Mouse (Mus musculus) MEL (cell line): ENCODE measurements around the gene Cep350. TPM values are rescaled to one million over a fixed set of nuclear protein-coding genes. Genes with fewer than 3 reads are reported as not detected.

Source experiments
- DNase-seq: peaks from one replicate; pipeline ENCODE4 v3.0.0; 2011; ENCODE audit warnings: low read depth, low spot score
- H3K27ac ChIP-seq: 2 replicates; pipeline ENCODE4 v1.5.1; 2012; ENCODE audit warnings: low read depth, mild to moderate bottlenecking, control low read depth, low read length, moderate library complexity; ENCODE audit not compliant: control insufficient read depth
- H3K27me3 ChIP-seq, 2 experiments: fragments of 150-350 bp in 1 of 2; sonication (generic) in 1 of 2; 2 replicates each; pipeline ENCODE4 v1.6.1; 2012; ENCODE audit warnings: low read length in 2 of 2, mild to moderate bottlenecking in 2 of 2, improper control_type of control experiment in 1 of 2, moderate library complexity in 1 of 2; ENCODE audit not compliant: insufficient read depth in 2 of 2, control insufficient read depth in 1 of 2
- H3K36me3 ChIP-seq, 2 experiments: 2 replicates each; pipeline ENCODE4 v1.6.1; 2012 to 2014; ENCODE audit warnings: low read length in 2 of 2, improper control_type of control experiment in 1 of 2, inconsistent platforms in 1 of 2, mild to moderate bottlenecking in 1 of 2; ENCODE audit not compliant: insufficient read depth in 2 of 2, control insufficient read depth in 1 of 2
- H3K4me1 ChIP-seq, 2 experiments: fragments of 150-350 bp in 1 of 2; sonication (generic) in 1 of 2; 2 replicates each; pipeline ENCODE4 v1.6.1; 2012; ENCODE audit warnings: low read length in 2 of 2, improper control_type of control experiment in 1 of 2, mild to moderate bottlenecking in 1 of 2; ENCODE audit not compliant: insufficient read depth in 2 of 2, control insufficient read depth in 1 of 2
- H3K4me3 ChIP-seq, 2 experiments: fragments of 150-350 bp in 1 of 2; sonication (generic) in 1 of 2; 2 replicates each; pipeline ENCODE4 v1.5.1; 2012; ENCODE audit warnings: low read depth in 2 of 2, low read length in 2 of 2, mild to moderate bottlenecking in 2 of 2, moderate library complexity in 2 of 2, control low read depth in 1 of 2, improper control_type of control experiment in 1 of 2; ENCODE audit not compliant: control insufficient read depth in 1 of 2, insufficient read depth in 1 of 2
- H3K79me2 ChIP-seq: 2 replicates; pipeline ENCODE4 v1.6.1; 2012; ENCODE audit warnings: mild to moderate bottlenecking, low read length, moderate library complexity; ENCODE audit not compliant: control insufficient read depth, poor library complexity, insufficient read depth
- H3K9ac ChIP-seq: 2 replicates; pipeline ENCODE4 v1.6.1; 2012; ENCODE audit warnings: low read depth, mild to moderate bottlenecking, control low read depth, low read length, moderate library complexity; ENCODE audit not compliant: control insufficient read depth, poor library complexity, severe bottlenecking
- H3K9me3 ChIP-seq: fragments of 150-350 bp; sonication (generic); replicated peaks from 2 replicates; pipeline ENCODE4 v1.6.1; 2012; ENCODE audit warnings: mild to moderate bottlenecking, low read length, improper control_type of control experiment, moderate library complexity; ENCODE audit not compliant: insufficient read depth
- CHD1 ChIP-seq: IDR thresholded peaks from 2 replicates; pipeline ENCODE4 v1.6.1; 2012; ENCODE audit warnings: low read depth, mild to moderate bottlenecking, inconsistent platforms, low read length, improper control_type of control experiment
- E2F4 ChIP-seq: IDR thresholded peaks from 2 replicates; pipeline ENCODE4 v1.6.1; 2011; ENCODE audit warnings: low read depth, low read length, improper control_type of control experiment, borderline replicate concordance
- EP300 ChIP-seq, 2 experiments: IDR thresholded peaks; 2 replicates each; pipeline ENCODE4 v1.6.1; 2011; ENCODE audit warnings: improper control_type of control experiment in 2 of 2, low read length in 2 of 2, low read depth in 1 of 2, mild to moderate bottlenecking in 1 of 2
- ETS1 ChIP-seq: IDR thresholded peaks from 2 replicates; pipeline ENCODE4 v1.6.1; 2012; ENCODE audit warnings: low read depth, mild to moderate bottlenecking, inconsistent platforms, low read length, improper control_type of control experiment, moderate library complexity
- KAT2A ChIP-seq: conservative IDR thresholded peaks from 2 replicates; pipeline ENCODE4 v1.6.1; 2012; ENCODE audit warnings: low read depth, low read length, improper control_type of control experiment, inconsistent platforms
- MAFK ChIP-seq: IDR thresholded peaks from 2 replicates; pipeline ENCODE4 v1.6.1; 2011; ENCODE audit warnings: low read depth, mild to moderate bottlenecking, low read length, improper control_type of control experiment, borderline replicate concordance
- MAZ ChIP-seq: IDR thresholded peaks from 2 replicates; pipeline ENCODE4 v1.6.1; 2012; ENCODE audit warnings: low read depth, mild to moderate bottlenecking, inconsistent platforms, low read length, improper control_type of control experiment
- MXI1 ChIP-seq: IDR thresholded peaks from 2 replicates; pipeline ENCODE4 v1.6.1; 2011; ENCODE audit warnings: mild to moderate bottlenecking, low read depth, low read length, improper control_type of control experiment
- POLR2AphosphoS2 ChIP-seq: IDR thresholded peaks from 2 replicates; pipeline ENCODE4 v1.6.1; 2011; ENCODE audit warnings: low read length, improper control_type of control experiment
- POLR2AphosphoS5 ChIP-seq: IDR thresholded peaks from 2 replicates; pipeline ENCODE4 v1.6.1; 2012; ENCODE audit warnings: low read depth, borderline replicate concordance, mild to moderate bottlenecking, inconsistent platforms, low read length, moderate library complexity, mixed read lengths
- RAD21 ChIP-seq: IDR thresholded peaks from 2 replicates; pipeline ENCODE4 v1.6.1; 2011; ENCODE audit warnings: mild to moderate bottlenecking, low read depth, low read length, improper control_type of control experiment
- RCOR1 ChIP-seq: IDR thresholded peaks from 2 replicates; pipeline ENCODE4 v1.6.1; 2012; ENCODE audit warnings: low read depth, mild to moderate bottlenecking, inconsistent platforms, low read length, improper control_type of control experiment
- SIN3A ChIP-seq: IDR thresholded peaks from 2 replicates; pipeline ENCODE4 v1.6.1; 2012; ENCODE audit warnings: low read length, improper control_type of control experiment, inconsistent platforms
- SMC3 ChIP-seq: IDR thresholded peaks from 2 replicates; pipeline ENCODE4 v1.6.1; 2011; ENCODE audit warnings: low read depth, low read length, improper control_type of control experiment
- TCF12 ChIP-seq: IDR thresholded peaks from 2 replicates; pipeline ENCODE4 v1.6.1; 2014; ENCODE audit warnings: low read depth, mild to moderate bottlenecking, inconsistent platforms, low read length, improper control_type of control experiment, moderate library complexity
- ZNF384 ChIP-seq: IDR thresholded peaks from 2 replicates; pipeline ENCODE4 v1.6.1; 2012; ENCODE audit warnings: low read depth, mild to moderate bottlenecking, inconsistent platforms, low read length, improper control_type of control experiment
- polyA plus RNA-seq, 2 experiments: library from polyadenylated mRNA; stranded (reverse) in 1 of 2; unstranded in 1 of 2; fragments of >175 nt in 1 of 2; fragments of >200 nt in 1 of 2; gene quantifications; 2 replicates each; pipeline versions ENCODE4 v1.2.1 to v1.2.4; 2012; ENCODE audit warnings: low replicate concordance in 2 of 2, low read depth in 1 of 2; ENCODE audit not compliant: insufficient read length in 2 of 2, insufficient read depth in 1 of 2, missing spikeins in 1 of 2
- total RNA-seq: library from RNA; depleted of rRNA; stranded (reverse); fragments of 300-350 nt; gene quantifications from 2 replicates; pipeline ENCODE4 v1.2.3, GENCODE M21; 2012

Cep350 gene
- total and polyA plus RNA-seq, 3 experiments, result 4.3 to 110 (median 9.7) TPM

GRCm38 (mm10) chr1:155949170-155949569 lies 23.9 kb downstream of the Cep350 start:
- no peak for DNase-seq
- TF ChIP-seq KAT2A (no peak), RCOR1 (no peak), MAFK (no peak), POLR2AphosphoS2 (no peak), MAZ (no peak), ETS1 (no peak), MXI1 (no peak), SMC3 (no peak), RAD21 (no peak), SIN3A (no peak)
- no peak overlapping the region for H3K27ac ChIP-seq
- H3K9me3 ChIP-seq, result no peaks in the 10 kb centered on the region
- peaks cover 2% of the 10 kb centered on the region; the same call in 1 of the 2 replicates for H3K79me2 ChIP-seq
- no peak overlapping the region for H3K9ac ChIP-seq
- H3K27me3 ChIP-seq, result no peaks in the 10 kb centered on the region
- peaks cover 3 to 8% of the 10 kb centered on the region in 2 experiments; a peak in 3 of 4 replicates for H3K36me3 ChIP-seq
- peaks cover 0 to 3% of the 10 kb centered on the region in 2 experiments; a peak in 1 of 4 replicates for H3K4me1 ChIP-seq
- H3K4me3 ChIP-seq, result no peak overlapping the region

GRCm38 (mm10) chr1:155944361-155944760 lies 28.7 kb downstream of the Cep350 start:
- H3K9me3 ChIP-seq, result no peaks in the 10 kb centered on the region
- no peak overlapping the region for H3K9ac ChIP-seq
- no peak overlapping the region for H3K27ac ChIP-seq
- H3K79me2 ChIP-seq, result no peaks in the 10 kb centered on the region
- H3K27me3 ChIP-seq, result no peaks in the 10 kb centered on the region
- H3K4me1 ChIP-seq, result peaks cover 0 to 3% of the 10 kb centered on the region in 2 experiments; a peak in 1 of 4 replicates
- DNase-seq, result no peak
- H3K4me3 ChIP-seq, result no peak overlapping the region
- TF ChIP-seq ETS1 (peak; percentile 22; the same call in 1 of the 2 replicates), TCF12 (peak; percentile 17; the same call in 1 of the 2 replicates), KAT2A (no peak), EP300 (IDR thresholded peaks at IDR 0.05; ENCODE audit: low read depth in 1 of 2, low read length in 2 of 2) (peak in 1 of 2 experiments; percentile 24; a peak in 1 of 4 replicates), POLR2AphosphoS5 (no peak)
- H3K36me3 ChIP-seq, result peaks cover 3 to 10% of the 10 kb centered on the region in 2 experiments; a peak in 3 of 4 replicates

- no peak for TF ChIP-seq E2F4
- no peak for TF ChIP-seq ZNF384
- no peak for TF ChIP-seq CHD1
- Histone ChIP-seq H3K36me3 (peaks cover 0 to 4% of the 10 kb centered on the region in 2 experiments; a peak in 2 of 4 replicates), H3K27me3 (no peaks in the 10 kb centered on the region), H3K79me2 (no peaks in the 10 kb centered on the region), H3K4me3 (no peak overlapping the region), H3K9ac (no peak overlapping the region), H3K9me3 (no peaks in the 10 kb centered on the region), H3K4me1 (no peaks in the 10 kb centered on the region), H3K27ac (no peak overlapping the region)
- DNase-seq, result no peak
Observed at GRCm38 (mm10) chr1:155937416-155937815, 35.6 kb downstream of the Cep350 start.
